Mouse (Mus musculus) layer of hippocampus, adult 8-10 months (tissue): ENCODE measurements around the gene Mllt11. TPM values are rescaled to one million over a fixed set of nuclear protein-coding genes. Genes with fewer than 3 reads are reported as not detected.

Experiments used
- DNase-seq, 2 experiments: peaks; one replicate each; pipeline ENCODE4 v3.0.0; 2022; ENCODE audit warnings: low spot score in 2 of 2
- total RNA-seq, 4 experiments: library from RNA; stranded (reverse); gene quantifications; 2 replicates each; pipeline ENCODE4 v1.2.4; 2022

Mllt11 gene
- total RNA-seq: 100 to 1,000 TPM; 265 to 305 (median 277) TPM

DNA sequence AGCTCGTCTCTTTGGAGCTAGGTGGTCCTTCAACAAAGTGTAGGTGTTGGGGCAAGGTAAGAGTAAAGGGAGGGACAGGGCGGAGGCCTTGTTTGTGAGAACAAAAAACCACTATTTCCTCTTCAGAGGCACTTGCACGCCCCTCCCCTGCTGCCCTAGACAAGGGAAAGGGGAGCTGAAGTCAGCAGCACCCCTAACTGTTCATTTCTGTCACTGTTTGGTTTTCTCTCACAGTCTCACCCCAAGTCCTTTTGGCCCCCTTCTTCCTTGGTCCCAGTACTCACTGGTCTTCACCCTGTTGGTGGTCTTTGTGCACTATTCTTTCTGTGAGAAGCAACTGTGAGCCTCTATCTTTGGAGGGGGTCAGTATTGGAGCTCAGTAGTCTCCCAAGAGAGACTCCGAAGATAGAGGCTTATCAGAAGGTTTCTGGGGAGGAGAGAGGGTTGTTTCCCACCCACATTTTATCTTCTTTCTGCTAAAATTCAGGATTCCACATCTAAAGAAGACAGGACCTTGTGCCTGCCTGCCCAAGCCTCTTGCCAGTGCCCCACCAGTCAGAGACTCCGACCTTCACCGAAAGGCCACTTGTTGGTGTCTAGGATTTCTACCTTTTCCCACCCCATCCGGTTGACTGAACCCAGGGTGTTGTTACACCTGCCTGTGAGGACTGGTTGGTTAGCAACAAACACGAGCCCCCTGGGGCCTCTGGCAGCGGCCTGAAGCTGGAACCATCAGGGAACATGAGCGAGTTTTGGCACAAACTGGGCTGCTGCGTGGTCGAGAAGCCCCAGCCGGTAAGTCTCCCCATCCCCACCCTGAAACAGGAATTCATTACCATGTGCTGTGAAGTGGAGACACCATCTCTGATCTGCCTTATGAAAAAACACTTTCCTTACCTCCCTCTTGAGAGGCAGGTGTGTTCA, at the start of gene Mllt11:
TSS of gene Mllt11 (minus strand) at position 874 of the 924 bp plus-strand sequence.
- no peak for DNase-seq

DNA sequence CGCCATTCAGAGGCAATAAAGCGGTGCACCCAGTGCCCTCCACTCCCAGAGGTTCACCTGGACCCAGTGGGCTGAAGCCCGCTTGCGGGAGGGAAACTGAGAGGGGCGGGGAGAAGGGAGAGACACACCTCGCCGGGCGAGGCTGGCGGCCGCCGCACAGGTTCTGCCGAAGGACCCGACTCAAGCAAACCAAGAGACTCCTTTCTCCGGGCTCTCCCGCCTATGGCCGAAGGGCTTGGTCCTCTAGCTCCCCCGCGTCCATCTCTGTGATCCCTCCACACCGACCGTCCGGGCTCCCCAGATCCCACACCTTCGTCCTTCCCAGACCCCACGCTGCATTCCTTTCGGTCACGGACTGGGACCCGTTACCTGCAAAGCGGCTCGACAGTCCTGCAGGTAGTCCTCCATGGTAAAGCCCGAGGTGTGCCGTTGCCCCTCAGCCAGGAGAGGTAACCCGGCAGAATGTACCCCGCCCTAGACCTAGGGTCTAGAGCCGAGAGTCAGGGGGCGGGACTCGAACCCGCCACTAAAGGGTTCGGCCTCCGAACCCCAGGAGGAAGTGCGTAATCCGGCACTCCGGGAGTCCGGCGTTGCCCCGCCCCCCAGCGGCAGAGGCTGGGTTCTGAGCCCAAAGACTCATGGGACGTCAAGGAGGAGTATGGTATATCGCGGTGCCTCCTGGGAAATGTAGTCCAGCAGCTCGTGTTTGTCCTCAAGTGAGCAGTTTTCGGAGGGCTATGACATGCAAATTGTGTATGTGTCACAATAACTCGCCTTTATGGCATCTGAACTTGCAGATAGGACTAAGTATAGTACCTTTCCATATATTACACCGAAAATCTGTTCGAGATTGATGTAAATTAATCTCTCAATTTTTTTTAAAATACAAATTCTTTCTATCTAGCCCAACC, 49.5 kb upstream of the Mllt11 start, which contains the start of the genes Mindy1 and Prune1:
TSS of gene Mindy1 (plus strand) at position 130 of the 911 bp plus-strand sequence.
TSS of gene Prune1 (minus strand) at position 861 of the 911 bp plus-strand sequence.
- peak; percentile 98 for DNase-seq

DNA sequence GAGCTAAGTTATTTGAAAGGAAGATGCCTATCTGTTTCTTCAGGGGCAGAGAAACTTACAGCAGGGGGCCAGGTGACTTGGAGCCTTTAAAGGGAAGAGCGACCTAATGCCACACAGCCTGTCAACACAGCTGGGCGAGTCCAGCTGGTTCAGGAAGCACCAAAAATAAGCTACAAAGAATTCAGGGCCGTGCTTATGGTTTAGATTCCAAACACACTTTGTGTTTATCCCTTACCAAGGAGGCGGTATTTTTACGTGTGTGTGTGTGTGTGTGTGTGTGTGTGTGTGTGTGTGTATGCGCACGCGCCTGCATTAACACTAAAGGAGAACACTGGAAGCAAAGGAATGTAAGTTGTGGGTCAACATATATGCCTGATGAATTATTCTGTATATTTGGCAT, 48.8 kb upstream of the Mllt11 start:
- no peak for DNase-seq

DNA sequence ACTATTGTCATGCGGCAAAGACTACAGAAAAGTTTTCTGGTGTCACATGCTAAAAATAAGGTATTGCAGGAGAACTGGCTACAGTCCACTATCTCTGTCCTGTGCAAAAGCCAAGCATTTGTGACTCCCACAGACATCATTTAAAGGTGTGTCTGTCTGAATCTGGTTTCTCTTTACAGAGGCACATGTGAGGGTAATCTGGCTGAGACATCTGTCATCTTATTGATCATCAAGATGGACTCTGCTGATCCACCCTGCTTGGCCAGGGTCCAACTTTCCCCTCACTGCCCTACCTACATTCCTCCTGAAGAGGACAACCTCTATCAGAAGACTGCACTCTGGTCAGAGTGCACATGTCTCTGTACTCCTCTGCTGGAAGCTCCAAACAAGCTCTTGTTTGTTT, 45.2 kb upstream of the Mllt11 start:
- no peak for DNase-seq

DNA sequence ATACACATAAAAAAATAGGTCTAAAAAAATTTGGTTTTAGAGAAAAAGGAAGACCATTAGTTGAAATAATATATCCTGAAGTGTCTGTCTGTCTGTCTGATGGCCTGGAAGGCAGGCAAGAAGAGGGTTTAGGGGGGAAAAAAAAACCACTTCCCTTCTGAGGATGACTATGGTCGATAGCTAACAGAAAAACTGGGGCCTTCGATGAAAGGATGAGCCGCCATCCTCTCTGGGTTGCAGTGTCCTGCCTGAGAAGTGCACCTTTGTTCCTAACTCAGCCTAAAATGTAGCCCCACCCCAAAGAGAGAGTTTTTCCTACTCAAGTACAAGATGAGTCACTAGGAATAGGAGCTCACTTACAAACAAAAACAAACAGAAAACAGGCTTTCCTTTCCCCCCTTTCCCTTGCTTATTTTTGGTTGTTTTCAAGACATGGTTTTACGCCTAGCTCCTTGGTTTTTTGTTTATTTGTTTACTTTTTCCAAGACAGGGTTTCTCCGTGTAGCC, 44.5 kb upstream of the Mllt11 start:
- DNase-seq: no peak

DNA sequence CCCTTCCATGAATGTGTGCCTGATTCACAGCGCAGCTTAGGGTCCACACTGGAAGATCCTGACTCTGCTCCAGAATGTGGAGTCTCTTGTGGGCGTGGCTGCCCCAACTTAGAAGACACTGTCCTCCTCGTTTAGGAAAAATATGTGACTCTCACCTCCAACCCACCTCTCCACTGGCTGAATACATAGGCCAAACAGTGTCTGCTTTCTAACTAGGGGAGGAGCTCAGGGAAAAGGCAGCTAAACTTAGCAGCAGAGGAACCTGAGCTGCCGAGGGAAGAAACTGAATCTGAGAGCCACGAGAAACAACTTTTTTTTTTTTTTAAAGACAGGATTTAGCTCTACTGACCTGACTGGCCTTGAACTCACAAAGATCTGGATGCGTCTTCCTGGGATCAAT, 43.2 kb upstream of the Mllt11 start:
- no peak for DNase-seq

DNA sequence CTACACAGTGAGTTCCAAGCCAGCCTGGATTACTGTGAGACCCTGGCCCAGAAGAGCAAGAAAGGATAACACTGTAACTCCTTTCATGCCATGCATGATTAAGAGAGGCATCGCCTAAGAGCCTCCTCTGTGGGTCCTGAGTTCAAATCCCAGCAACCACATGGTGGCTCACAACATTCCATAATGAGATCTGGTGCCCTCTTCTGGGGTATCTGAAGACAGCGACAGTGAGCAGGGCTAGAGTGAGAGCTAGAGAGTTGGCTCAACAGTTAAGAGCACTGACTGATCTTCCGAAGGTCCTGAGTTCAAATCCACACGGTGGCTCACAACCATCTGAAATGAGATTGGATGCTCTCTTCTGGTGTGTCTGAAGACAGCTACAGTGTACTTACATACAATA, 42.5 kb upstream of the Mllt11 start:
- no peak for DNase-seq

DNA sequence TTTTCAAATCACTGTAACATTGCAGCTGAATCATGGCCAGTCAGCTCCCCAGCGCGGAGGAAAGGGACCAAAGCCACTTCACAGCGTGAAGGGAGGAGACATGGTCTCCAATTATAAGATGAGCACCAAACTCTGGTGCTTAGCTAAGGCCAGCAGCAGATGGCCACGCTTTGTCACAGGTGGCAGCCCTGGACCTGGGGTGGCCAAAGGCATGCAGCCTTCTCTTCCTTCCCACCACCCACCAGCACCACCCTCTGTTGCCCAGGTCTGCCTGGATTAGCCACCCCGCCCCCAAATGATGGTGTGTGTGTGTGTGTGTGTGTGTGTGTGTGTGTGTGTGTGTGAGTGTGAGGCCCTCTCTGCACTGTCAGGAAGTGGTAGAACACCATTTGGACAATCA, 41.5 kb upstream of the Mllt11 start:
- no peak for DNase-seq

DNA sequence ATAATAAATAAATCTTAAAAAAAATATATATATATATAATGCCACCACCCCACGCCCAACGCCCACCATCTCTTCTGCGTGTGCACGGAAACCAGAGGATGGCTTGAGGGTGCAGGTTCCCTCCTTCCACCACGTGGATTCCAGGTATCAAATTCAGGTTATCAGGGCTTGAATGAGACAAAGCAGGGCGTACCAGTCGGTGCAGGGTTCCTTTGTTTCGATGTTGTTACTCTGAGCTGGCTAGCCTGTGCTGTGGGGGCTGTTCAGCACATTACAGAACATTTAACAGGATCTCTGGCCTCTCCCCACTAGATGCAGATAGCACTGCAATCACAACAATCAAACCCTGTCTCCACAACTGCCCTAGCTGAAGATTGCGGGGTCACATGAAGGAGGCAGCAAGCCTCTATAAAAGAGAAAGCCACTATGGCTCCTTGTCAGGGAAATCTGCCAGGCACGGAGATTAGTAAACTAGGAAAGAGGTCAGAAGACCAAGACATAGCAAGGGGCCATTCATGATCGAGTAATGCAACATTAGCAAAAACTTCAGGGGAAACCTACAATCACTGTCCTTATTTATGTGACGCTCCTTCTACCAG, 38.9 kb upstream of the Mllt11 start:
- DNase-seq: no peak

DNA sequence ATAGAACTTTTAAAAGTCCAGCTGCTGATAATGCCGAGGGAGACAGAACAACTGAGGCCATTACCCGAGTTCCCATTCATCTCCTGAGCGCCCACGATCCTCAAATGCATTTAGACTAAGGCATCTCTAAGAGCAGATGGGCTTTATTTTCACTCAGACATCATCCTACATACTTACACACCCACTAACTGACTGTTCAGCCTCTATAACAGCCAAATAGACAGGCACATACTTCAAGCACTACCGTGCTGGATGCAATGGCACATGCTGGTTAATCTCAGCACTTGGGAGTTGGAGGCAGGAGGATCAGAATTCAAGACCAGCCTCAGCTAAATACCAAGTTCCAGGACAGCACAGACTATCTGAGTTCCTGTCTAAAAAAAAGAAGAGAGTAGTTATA, 37.8 kb upstream of the Mllt11 start:
- DNase-seq: peak in 1 of 2 experiments; percentile 16

DNA sequence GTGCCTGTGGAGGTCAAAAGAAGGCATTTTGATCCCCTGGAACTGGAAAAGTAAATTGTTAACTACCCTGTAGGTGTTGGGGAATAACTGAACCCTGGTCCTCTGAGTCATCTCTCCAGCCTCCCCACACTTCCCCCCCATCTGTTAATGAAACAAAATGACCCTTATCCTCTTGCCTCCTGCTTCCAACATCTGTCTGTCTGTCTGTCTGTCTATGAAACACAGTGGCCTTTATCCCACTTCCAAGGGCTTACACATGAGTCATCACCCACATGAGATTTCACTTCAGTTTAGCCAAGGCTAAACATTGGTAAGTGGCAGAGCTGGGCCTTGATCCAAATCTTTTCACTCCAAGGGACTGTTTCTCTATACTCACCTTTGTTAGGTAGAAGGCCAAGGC, 35.9 kb upstream of the Mllt11 start:
- no peak for DNase-seq

DNA sequence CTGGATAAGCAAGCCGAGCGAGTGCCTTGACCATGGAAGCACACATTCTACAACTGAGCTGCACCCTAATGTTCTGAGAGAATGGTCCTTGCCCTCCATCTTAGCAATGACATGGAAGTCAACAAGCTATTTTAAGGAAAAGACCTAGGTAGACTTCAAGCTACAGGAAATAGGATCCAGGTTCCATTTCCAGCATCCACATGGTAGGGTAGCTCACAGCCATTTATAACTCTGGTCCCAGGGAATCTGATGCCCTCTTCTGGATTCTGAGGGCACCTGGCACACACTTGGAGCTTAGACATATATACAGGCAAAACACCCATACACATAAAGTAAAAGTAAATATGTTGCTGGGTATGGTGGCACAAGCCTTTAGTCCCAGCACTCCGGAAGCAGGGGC, 34.1 kb upstream of the Mllt11 start:
- DNase-seq: no peak

DNA sequence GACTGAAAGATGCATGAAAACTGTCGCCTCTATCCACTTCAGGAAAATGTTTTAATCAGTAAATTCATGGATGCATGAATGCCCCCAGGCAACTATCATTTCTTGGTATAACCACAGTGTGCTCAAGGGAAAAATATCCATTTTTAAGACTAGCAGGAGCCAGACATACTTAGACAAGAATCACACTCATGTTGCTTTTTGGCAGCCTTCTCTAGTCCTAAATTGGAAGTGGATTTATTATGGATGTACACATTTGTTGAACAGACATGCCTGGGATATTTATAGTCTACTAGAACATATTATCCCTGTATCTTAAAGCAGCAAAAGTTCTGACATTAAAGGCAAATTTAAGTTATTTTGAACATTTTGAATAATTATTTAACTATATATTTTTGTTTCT, 32.8 kb upstream of the Mllt11 start:
- no peak for DNase-seq

DNA sequence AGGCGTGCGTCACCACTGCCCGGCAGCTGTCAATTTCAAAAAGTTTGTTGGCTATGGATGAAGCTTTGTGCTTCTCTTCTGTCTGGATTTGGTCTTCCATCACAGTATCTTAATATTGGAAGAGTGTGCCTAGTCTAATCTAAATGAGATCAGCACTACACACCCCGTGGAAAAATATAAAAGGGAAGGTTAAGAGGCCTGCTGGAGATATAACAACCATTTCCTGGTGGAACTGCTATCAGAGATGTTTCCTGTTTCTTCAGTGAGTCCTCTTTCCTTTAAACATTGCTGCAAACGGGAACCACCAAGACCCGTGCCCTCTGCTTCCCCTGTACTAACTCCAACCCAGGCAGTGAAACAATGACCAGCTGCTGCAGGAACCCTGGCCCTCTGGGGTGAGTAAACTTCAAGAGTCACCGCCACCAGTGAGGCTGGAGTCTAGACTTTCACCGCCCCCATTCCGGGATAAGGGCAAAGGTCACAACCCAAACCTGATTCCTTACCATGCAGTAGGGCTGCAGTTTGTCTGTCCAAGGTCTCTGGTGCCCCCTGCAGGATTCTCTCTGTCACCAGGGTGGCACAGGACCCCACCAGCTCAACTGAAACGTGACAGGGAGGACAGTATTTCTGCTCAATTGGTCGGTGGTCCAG, 31.2 kb upstream of the Mllt11 start:
- DNase-seq: peak in 1 of 2 experiments; percentile 48

DNA sequence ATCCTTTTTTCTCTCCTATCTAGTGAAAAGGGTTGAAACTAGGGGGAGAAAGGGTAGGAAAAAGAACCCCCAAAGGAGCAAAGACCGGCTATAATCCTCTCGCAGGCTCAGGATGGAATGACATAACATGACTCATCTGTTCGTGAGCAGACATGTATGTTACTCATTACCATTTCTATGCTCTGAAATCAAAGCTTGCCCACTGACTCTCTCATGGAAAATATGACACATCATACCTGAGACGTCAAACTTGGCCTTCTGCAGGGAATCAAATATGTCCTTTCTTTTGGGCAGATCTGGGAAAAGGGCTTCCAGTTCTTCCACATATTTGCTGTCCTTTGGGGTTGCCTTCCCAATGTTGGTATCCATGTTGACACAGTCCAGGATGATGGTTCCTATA, 30.0 kb upstream of the Mllt11 start:
- no peak for DNase-seq

DNA sequence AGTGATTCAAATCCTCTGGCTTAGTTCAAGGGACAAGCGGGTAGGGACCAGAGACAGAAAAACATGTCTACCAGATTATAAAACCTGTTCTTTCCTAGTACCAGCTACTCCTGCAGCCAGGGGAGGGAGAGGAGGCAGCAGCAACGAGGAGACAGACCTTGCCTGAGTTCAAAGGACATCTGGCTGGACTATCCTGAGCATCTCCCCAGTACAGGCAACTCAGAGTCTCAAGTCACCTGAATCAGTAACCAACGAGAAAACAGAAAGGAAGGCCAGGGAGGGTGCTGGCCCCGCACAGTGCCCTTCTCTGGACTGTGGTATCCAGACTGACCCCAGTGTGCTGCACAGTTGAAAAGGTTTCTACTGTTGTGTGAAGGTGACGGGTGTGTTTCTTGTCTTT, 25.0 kb upstream of the Mllt11 start:
- DNase-seq: no peak

DNA sequence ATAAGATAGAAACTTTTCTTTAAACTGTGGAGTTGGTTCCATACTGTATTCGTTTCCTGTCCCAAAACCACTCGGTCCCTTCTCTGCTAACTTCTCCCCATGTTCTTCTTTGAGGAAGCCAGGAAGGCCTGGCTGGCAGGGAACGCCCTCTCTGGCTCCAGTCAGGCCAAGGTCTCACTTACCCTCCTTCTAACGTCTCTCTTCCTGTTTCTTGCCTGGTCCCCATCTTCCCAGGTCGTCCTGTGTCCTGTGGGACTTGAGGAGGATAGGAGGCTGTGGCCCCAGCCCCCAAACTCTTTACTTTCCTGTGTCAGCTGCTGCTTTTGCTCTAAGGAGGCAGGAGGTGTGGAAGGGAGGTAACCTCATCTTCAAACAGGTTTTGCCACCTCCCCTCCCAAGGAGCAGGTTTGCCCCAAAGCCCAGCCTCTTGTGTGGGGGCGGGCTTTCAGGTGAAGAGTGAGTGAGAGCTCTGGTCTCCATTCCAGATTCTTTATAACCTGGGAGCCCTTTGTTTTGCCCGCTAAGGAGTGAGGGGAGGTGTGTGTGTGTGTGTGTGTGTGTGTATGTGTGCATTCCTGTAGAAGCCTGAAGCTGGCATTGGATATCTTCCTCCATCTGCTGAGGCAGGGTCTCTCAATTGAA, 18.9 kb upstream of the Mllt11 start, which contains the start of gene Bnipl:
TSS of gene Bnipl (minus strand) at position 411 of the 642 bp plus-strand sequence.
- no peak for DNase-seq

DNA sequence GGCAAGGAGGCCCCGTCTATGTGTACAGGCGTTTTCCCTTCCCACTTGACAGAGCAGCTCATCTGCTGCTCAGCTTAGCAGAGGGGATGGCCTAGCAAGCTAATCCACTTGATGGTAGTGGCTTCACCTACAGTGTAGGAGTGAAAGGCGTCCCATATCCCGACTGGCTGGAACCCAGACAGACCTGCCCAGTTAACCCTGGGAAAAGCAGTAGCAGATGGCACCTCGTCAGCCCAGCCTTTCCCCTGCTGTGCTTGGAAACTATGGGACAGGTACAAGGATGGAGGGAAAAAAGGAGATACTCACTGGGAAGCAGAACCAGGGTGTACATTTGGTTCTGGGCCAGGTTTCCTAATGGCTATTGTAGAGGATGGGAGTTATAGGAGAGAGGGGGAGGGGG, 18.4 kb upstream of the Mllt11 start:
- DNase-seq: no peak

DNA sequence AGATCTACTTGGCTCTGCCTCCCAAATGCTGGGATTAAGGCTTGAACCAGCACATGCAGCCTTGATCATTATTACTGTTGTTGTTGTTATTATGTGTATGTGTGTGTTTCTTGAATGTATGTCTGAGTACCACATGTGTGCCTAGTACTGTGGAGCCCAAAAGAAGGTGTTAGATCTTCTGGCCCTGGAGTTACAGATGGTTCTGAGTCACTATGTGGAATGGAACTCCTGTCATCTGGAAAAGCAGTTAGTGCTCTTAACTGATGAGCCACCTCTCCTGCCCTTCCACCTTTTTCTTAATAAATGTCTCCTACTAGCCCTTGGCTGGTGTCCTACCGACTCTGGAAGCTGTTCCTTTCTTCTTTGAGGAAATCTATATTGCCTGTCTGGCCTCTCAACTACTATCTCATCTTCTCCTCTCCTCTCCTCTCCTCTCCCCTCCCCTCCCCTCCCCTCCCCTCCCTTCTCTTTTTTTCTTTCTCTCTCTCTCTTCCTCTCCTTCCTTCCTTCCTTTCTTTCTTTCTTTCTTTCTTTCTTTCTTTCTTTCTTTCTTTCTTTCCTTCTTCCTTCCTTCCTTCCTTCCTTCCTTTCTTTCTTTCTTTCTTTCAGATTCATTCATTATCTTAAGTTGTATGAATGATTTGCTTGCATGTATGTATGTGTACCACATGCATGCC, 15.8 kb upstream of the Mllt11 start:
- no peak for DNase-seq
